Mouse (Mus musculus) limb, embryonic 11.5 days (tissue): Measurements from ENCODE around the gene Fbxo27. TPM values are rescaled to one million over a fixed set of nuclear protein-coding genes. Genes with fewer than 3 reads are reported as not detected.

Experiments
- ATAC-seq: fragments of 200-750 bp; cut with Nextera tagmentation; 2 replicates; pipeline ENCODE4 v1.8.0; 2017; ENCODE audit warnings: low read depth; ENCODE audit not compliant: insufficient number of reproducible peaks, low FRiP score, low TSS enrichment
- DNase-seq: peaks from one replicate; pipeline ENCODE4 v3.0.0-alpha.2; 2015; ENCODE audit warnings: low spot score
- H3K27ac ChIP-seq: fragments of 300-500 bp; sonication (generic); replicated peaks from 2 replicates; pipeline ENCODE4 v1.5.1; 2014; ENCODE audit warnings: low read depth, mild to moderate bottlenecking, low read length
- H3K27me3 ChIP-seq: fragments of 300-500 bp; sonication (generic); 2 replicates; pipeline ENCODE4 v1.6.1; 2014; ENCODE audit warnings: mild to moderate bottlenecking, low read length, mixed read lengths; ENCODE audit not compliant: control insufficient read depth, insufficient read depth
- H3K36me3 ChIP-seq: fragments of 300-500 bp; sonication (generic); 2 replicates; pipeline ENCODE4 v1.6.1; 2014; ENCODE audit warnings: mild to moderate bottlenecking, low read length, moderate library complexity, mixed read lengths; ENCODE audit not compliant: control insufficient read depth, insufficient read depth
- H3K4me1 ChIP-seq: fragments of 300-500 bp; sonication (generic); 2 replicates; pipeline ENCODE4 v1.6.1; 2014; ENCODE audit warnings: low read length, mixed read lengths; ENCODE audit not compliant: control insufficient read depth, insufficient read depth
- H3K4me2 ChIP-seq: fragments of 300-500 bp; sonication (generic); 2 replicates; pipeline ENCODE4 v1.6.1; 2014; ENCODE audit warnings: low read depth, mild to moderate bottlenecking, moderate library complexity; ENCODE audit not compliant: severe bottlenecking
- H3K4me3 ChIP-seq: fragments of 300-500 bp; sonication (generic); 2 replicates; pipeline ENCODE4 v1.5.1; 2014; ENCODE audit warnings: low read depth, low read length
- H3K9ac ChIP-seq: fragments of 300-500 bp; sonication (generic); 2 replicates; pipeline ENCODE4 v1.6.1; 2014; ENCODE audit warnings: mild to moderate bottlenecking, low read length
- H3K9me3 ChIP-seq: fragments of 300-500 bp; sonication (generic); 2 replicates; pipeline ENCODE4 v1.6.1; 2016; ENCODE audit warnings: low read length; ENCODE audit not compliant: control insufficient read depth
- WGBS: fragments of 180-500 bp; shearing (Covaris S2); extraction: QIAGEN DNeasy Blood & Tissue Kit; methylation state at CpG from one replicate; pipeline ENCODE4 v1.1.7; 2014; 5-methylcytosine and 5-hydroxymethylcytosine counted together
- polyA plus RNA-seq: library from polyadenylated mRNA; unstranded; fragments of >200 nt; fragmentation: Nextera tagmentation; extraction: Ambion mirVana; gene quantifications from 2 replicates; pipeline ENCODE4 v1.2.1, GENCODE M21; 2014

The Fbxo27 gene
- polyA plus RNA-seq, result 5.9 and 6.2 TPM in 2 replicates

DNA sequence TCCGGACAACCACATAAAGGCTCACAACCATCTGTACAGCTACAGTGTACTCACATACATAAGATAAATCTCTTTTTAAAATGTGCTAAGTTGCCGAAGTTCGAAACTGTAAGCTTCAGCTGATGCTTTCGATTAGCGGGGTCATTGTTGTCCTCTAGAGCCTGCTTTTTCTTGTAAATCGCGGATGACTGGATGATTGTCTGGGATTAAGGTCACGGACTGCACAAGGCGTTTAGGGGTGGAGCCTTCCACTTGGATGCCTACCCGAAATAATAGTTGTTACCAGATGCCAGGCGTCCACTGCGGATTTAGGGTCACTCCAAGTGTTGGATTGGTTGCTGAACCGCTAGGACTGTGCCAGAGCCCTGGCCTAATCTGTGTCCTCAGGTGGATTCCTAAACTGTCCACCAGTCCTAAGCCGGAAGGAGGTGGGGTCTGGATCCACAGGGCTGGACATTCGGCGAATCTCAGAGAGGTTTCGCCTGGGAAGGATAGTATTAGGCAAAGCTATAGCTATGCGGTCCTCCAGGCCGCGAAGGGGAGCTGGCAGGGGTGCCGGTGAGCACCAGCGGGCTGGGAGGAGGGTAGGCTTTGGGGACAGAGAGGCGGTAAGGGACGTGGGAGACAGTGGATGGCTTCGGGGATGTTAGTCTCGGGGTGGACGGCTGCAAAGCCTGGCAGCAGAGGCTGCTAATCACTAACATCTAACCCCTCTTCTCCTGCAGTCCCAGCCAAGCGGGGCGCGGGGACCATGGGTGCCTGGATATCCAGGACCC, at the start of gene Fbxo27:
Gene Fbxo27 (plus strand): TSS at position 305 of the 776 bp plus-strand sequence.
- peak; percentile 24 for ATAC-seq
- peak; percentile 41 for DNase-seq
- no peak within 1 kb of the TSS for H3K27ac ChIP-seq

DNA sequence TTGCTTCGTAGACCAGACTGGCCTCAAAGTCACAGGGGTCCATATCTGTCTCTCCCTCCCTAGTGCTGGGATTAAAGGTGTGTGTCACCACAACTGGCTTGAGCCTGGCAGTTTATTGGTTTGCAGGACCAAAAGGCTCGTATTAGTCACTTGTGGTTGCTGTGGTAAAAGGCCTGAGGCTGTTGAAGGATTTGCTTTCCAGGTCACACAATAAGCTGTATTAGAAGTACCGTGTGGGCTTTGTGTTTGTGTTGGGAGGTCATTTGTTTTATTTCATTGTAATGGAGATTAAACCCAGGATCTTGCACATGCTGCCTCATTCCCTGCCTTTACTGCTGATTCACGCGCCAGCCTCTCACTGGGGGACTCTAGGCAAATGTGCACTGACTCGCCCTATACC, 47.3 kb upstream of the Fbxo27 start:
- no peaks in the 10 kb centered on the region for H3K9me3 ChIP-seq
- H3K9ac ChIP-seq, result no peak overlapping the region
- no peaks in the 10 kb centered on the region for H3K4me1 ChIP-seq
- 68% methylated on average over 6 of the region's 6 CpGs for WGBS
- no peaks in the 10 kb centered on the region for H3K27me3 ChIP-seq
- no peak for ATAC-seq
- H3K27ac ChIP-seq, result no peak overlapping the region
- DNase-seq, result no peak
- no peaks in the 10 kb centered on the region for H3K36me3 ChIP-seq
- H3K4me3 ChIP-seq, result no peak overlapping the region
- H3K4me2 ChIP-seq, result no peak overlapping the region

More for the DNA sequence above, at the start of gene Fbxo27:
- Histone ChIP-seq H3K9ac (peak within 1 kb of the TSS; percentile 59), H3K4me1 (peaks cover 5% of the 10 kb centered on the region; the same call in 1 of the 2 replicates), H3K27me3 (no peaks in the 10 kb centered on the region), H3K9me3 (no peaks in the 10 kb centered on the region), H3K36me3 (no peaks in the 10 kb centered on the region; the same call in 1 of the 2 replicates), H3K4me2 (peak within 1 kb of the TSS; percentile 89), H3K4me3 (peak within 1 kb of the TSS; percentile 38)
- WGBS, result 37% methylated on average over 30 of the region's 30 CpGs

DNA sequence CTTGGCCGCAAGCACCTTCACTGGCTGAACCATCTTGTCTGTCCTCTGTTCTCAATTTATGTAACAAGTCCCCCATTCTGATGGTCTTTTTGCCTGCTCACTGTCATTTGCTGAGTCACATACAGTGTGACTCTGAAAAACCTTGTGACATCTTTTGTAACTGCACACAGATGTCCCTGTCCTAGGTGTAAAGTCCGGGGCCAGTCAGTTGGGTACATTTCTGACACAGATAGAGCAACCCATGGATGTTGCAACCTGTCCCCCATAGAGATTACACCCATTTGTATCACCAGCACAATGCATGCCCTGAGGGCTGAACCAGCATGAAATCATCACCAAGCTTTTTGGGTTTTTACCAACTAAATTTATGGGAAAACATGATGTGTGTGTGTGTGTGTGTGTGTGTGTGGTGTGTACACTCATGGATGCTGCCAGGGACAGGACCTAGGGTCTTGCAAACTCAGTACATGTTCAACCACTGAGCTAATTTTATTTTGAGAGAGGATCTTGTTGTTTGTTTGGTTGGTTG, 46.6 kb upstream of the Fbxo27 start:
- DNase-seq, result no peak
- WGBS, result 84% methylated on average over 2 of the region's 2 CpGs
- no peak overlapping the region for H3K9ac ChIP-seq
- H3K4me1 ChIP-seq, result no peaks in the 10 kb centered on the region
- H3K4me3 ChIP-seq, result no peak overlapping the region
- no peaks in the 10 kb centered on the region for H3K9me3 ChIP-seq
- no peaks in the 10 kb centered on the region for H3K36me3 ChIP-seq
- no peak overlapping the region for H3K27ac ChIP-seq
- no peaks in the 10 kb centered on the region for H3K27me3 ChIP-seq
- H3K4me2 ChIP-seq, result no peak overlapping the region
- no peak for ATAC-seq

DNA sequence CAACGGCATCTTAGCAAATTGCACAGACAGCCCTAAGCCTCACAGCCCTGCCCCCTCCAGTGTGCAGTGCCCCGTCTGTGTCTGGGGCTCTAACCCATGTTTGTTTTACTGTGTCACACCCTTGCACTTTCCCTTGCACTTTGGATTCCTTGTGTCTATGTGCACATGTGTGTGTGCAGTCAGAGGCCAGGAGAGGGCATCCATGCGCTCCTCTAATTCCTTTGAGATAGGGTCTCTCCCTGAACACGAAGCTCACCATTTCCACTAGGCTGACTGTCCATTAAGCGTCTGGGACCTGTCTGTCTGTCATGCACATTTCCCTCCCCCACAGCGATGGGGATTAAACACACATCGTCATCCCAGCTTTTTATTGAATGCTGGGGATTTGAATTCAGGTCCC, 45.6 kb upstream of the Fbxo27 start:
- Histone ChIP-seq H3K4me3 (no peak overlapping the region), H3K9me3 (no peaks in the 10 kb centered on the region), H3K4me1 (no peaks in the 10 kb centered on the region), H3K4me2 (no peak overlapping the region), H3K36me3 (no peaks in the 10 kb centered on the region), H3K27me3 (no peaks in the 10 kb centered on the region), H3K9ac (no peak overlapping the region), H3K27ac (no peak overlapping the region)
- ATAC-seq (no peak), DNase-seq (no peak)
- WGBS, result 55% methylated on average over 7 of the region's 7 CpGs

DNA sequence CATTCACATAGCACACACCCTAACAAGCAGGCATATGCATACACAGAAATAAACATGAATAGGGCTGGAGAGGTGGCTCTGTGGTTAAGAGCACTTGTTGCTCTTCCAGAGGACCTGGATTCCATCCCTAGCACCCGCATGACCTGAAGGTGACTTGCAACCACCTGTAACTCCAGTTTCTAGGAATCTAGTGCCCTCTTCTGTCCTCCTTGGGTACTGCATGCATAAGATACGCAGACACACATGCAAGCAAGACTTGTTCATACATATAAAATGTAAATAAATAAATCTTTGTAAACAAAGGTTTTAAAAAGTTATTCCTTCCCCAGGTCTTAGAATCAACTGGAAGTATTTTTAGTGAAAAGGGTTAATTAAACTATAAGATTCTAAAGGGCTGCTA, 41.5 kb upstream of the Fbxo27 start:
- no peaks in the 10 kb centered on the region for H3K36me3 ChIP-seq
- no peaks in the 10 kb centered on the region for H3K4me1 ChIP-seq
- WGBS, result 94% methylated on average over 2 of the region's 2 CpGs
- ATAC-seq (no peak), DNase-seq (no peak)
- H3K9me3 ChIP-seq, result no peaks in the 10 kb centered on the region
- no peak overlapping the region for H3K9ac ChIP-seq
- H3K4me3 ChIP-seq, result no peak overlapping the region
- no peak overlapping the region for H3K27ac ChIP-seq
- H3K27me3 ChIP-seq, result no peaks in the 10 kb centered on the region
- no peak overlapping the region for H3K4me2 ChIP-seq

DNA sequence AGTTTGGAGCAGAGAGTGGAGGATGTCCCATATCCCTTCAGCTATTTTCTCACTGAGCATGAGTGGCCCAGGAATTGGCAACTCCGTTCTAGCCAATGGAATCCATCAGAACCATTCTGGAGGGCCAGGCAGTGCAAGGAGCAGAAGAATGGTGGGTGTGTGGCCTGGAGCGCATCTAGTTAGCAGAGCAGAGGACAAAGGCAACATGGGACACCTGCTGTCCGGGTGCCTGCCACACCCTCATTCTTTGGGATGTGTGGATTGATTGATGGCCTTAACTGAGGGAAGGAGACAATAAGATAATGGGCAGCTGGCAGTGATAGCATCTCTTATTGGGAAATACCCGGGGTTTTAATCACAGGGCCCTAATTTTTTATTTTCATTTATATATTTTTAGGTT, 36.2 kb upstream of the Fbxo27 start:
- Histone ChIP-seq H3K36me3 (no peaks in the 10 kb centered on the region), H3K9me3 (no peaks in the 10 kb centered on the region), H3K9ac (no peak overlapping the region), H3K27me3 (no peaks in the 10 kb centered on the region), H3K4me1 (no peaks in the 10 kb centered on the region), H3K27ac (no peak overlapping the region), H3K4me2 (no peak overlapping the region), H3K4me3 (no peak overlapping the region)
- WGBS, result 76% methylated on average over 4 of the region's 4 CpGs
- DNase-seq, result no peak
- ATAC-seq, result no peak

DNA sequence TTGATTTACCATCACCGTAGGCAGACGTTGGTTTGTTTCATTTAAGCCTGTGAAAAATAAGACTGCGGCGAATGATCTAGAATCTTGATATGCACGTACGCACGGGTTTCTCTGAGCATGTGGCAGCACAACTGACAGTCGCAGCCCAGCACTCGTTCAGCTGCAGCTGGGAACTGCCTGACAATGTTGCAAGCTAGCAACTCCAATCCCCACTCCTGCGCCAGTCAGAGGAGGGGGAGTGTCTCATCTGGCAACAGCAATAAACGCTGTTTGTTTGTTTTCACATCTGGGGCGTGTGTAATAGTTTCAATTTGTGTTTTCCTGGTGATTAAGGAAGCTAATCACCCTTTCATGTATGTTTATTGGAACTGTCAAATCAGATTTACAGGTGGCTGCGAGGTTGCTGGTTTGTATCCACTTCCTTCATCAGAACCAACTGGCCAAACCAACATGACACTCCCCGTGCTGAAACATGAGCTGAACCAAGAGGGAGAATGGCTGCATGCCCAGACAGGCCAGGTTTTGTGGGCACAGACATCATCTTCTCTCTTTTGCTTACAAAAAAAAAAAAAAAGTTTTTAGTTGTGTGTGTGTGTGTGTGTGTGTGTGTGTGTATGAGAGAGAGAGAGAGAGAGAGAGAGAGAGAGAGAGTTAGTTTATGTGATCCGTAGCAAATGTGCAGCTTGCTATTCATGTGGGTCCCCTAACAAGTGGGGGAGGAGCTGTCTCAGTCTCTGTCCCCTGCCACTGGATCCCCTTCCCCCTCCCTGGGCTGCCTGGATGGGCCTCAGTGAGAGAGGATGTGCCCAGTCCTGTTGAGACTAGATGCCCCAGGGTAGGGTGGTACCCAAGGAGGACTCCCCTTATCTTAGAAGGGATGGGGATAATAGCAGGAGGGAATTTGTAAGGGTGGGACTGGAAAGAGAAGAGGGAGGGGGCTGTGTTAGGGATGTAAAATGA, 26.7 kb upstream of the Fbxo27 start:
- H3K27me3 ChIP-seq, result no peaks in the 10 kb centered on the region
- no peak overlapping the region for H3K9ac ChIP-seq
- no peak overlapping the region for H3K4me3 ChIP-seq
- peaks cover 8% of the 10 kb centered on the region; the same call in 1 of the 2 replicates for H3K4me1 ChIP-seq
- WGBS, result 13% methylated on average over 15 of the region's 15 CpGs
- DNase-seq (peak; percentile 65), ATAC-seq (0 out of 2 replicates have a peak, but pooled peaks have one; percentile 44)
- H3K4me2 ChIP-seq, result peak overlapping the region; percentile 36
- H3K36me3 ChIP-seq, result no peaks in the 10 kb centered on the region
- no peaks in the 10 kb centered on the region for H3K9me3 ChIP-seq
- H3K27ac ChIP-seq, result no peak overlapping the region

DNA sequence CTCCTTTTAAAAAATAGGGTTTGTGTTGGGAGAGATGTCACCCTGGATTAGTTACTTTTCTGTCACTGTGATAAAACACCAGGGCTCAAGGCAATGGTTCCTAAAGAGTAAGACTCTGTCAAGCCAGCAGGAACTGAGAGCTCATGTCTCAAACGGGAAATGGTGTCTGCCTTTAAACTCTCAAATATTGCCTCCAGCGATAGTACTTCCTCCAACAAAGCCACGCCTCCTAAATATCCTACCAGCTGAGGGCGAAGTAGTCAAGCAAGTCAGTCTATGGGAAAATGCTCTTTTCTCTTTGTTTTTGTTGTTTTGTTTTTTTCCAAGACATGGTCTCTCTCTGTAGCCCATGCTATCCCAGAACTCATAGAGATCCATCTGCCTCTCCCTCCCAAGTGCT, 21.5 kb upstream of the Fbxo27 start:
- Histone ChIP-seq H3K27ac (no peak overlapping the region), H3K4me3 (no peak overlapping the region), H3K4me1 (no peaks in the 10 kb centered on the region), H3K9me3 (no peaks in the 10 kb centered on the region), H3K9ac (no peak overlapping the region), H3K36me3 (no peaks in the 10 kb centered on the region), H3K27me3 (no peaks in the 10 kb centered on the region), H3K4me2 (no peak overlapping the region)
- 59% methylated on average over 4 of the region's 4 CpGs for WGBS
- DNase-seq (no peak), ATAC-seq (no peak)
